Mouse (Mus musculus): ENCODE measurements at regions not wholly inside any gene's neighbourhood (a gene's known extent, or its start where the extent isn't known, plus 50 kb on each side); places are given as distances from the start of the nearest gene placed in this dataset.

- no peak for DNase-seq
Observed at GRCm38 (mm10) chr16:47354279-47354678, 856.0 kb upstream of the Nectin3 start.

DNA sequence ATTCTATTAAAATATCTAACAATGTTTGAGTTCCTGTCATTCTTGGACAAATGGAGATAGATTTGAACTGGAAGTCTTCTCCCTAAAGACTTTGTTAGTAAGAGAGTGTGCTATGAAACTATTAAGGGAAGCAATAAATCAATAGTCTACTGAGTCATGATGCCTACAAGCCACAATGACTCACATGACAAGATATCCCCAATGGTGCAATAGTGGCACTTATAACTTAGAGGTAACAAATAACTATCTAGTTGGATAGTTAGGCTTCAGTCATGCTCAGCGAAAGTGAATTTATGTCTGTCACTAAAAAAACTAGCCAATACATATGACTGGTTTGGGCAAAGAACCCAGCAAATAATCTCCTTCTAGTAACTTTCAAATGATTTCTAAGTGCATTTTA lies 889.1 kb upstream of the Dppa4 start:
- no peak for DNase-seq

DNA sequence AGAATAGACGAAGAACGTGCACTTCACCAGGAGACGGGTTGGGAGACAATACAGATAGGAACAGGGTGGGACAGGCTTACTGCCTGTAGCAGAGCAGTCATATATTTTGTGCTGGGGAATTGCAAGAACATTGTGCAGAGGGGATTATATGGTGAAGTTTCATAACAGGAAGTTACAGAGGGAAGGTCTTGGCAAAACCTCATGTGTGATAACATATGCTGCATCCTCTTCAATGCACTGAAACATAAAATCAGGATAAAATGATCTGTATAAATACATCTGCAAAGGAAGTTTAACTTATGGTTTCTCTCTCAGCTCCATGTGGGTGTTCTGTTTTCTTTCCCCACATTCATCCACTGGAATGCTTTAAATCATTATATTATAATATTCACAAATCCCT lies 876.5 kb upstream of the Dppa4 start:
- DNase-seq: no peak

DNA sequence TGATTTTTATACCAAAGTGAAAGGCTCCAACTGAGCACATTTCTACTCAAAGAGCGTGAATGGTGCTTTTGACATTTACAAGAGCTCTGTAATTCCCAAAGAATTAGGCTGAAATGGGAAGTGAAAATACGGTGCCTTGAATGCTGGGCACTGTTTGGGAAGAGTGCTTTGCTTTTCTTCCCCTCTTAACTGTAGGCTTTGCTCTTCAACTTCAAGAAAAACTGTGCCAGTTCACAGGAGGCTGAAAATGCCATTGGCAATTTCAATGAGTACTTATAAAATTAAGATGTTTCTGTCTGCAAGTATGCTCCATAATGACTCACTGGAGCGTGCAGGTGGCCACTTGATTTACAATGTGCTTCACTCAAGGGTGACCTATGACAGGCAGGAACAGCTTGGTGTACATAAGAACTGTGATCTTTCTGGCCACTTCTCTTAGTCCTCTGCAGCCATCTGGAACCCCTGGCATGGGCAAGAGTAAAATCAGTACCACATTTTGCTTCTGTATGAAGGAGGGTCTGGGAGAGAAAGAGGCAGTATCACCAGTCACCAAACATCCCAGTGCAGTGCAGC lies 864.8 kb upstream of the Dppa4 start:
- DNase-seq: peak; percentile 6

GRCm38 (mm10) chr16:47445083-47445482 lies 838.5 kb upstream of the Dppa4 start:
- no peak for DNase-seq

GRCm38 (mm10) chr16:47475441-47476081 lies 808.0 kb upstream of the Dppa4 start:
- no peak for DNase-seq

- no peak for DNase-seq
Observed at GRCm38 (mm10) chr16:47482071-47482470, 801.5 kb upstream of the Dppa4 start.

- no peak for DNase-seq
Observed at GRCm38 (mm10) chr16:47488525-47488924, 795.0 kb upstream of the Dppa4 start.

- DNase-seq: no peak
Observed at GRCm38 (mm10) chr16:47525857-47526256, 757.7 kb upstream of the Dppa4 start.

- DNase-seq: no peak
Observed at GRCm38 (mm10) chr16:47526613-47527012, 756.9 kb upstream of the Dppa4 start.

GRCm38 (mm10) chr16:47536524-47536923 lies 747.0 kb upstream of the Dppa4 start:
- DNase-seq: no peak

- DNase-seq: no peak
Observed at GRCm38 (mm10) chr16:47551101-47551500, 732.4 kb upstream of the Dppa4 start.

DNA sequence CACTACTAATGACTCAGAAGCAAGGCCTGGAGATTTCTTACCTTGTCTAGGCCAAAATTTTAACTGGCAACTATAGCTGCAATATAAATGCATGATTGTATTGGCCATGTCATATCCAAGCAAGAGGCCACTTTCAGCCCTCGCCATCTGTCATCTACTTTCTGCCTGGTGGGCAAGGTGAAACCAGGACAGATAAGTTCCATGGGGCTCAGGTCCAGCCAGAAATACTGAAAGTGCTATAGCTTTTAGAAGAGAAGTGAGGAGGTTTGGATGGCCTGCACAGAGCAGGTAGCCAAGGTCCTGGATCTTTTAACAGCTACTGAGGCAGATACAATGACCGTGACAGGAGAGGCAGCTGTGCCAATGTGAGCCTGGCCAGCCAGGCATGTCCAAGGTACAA lies 715.5 kb upstream of the Dppa4 start:
- DNase-seq: no peak

GRCm38 (mm10) chr16:47599476-47599875 lies 684.1 kb upstream of the Dppa4 start:
- DNase-seq: no peak

Measured in kidney, postnatal 10 days (tissue).